Mouse (Mus musculus): ENCODE data around the gene Eml1. TPM values are rescaled to one million over a fixed set of nuclear protein-coding genes. Genes with fewer than 3 reads are reported as not detected.

The Eml1 gene
- total RNA-seq, 1 experiment: 4.2 TPM

DNA sequence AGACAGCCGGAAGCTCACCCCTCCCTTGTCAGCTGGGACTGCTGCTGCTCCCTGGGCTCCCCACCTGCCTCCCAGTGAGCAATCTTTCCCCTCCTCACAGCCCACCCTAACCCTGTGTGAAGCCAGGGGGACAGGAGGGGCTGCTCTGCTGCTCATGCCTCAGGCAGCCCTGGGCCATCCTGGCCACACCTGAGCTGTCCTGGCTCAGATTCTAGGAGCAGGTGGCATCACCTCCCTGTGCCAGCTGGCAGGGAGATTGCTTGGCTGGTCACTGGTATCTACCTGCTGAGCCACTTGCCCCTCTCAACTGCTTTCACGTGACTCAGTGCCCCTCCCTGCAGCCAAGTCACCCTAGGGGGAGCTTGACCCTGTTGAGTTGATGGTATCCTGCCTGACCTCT, 16.5 kb upstream of the Eml1 start:
- DNase-seq (ENCODE audit: low read depth, low spot score): no peak
- no peak overlapping the region for H3K4me3 ChIP-seq (ENCODE audit: insufficient read depth in 1 of 2, low read depth in 1 of 2, low read length in 2 of 2, poor library complexity in 1 of 2, severe bottlenecking in 1 of 2)
- H3K36me3 ChIP-seq (ENCODE audit: control insufficient read depth, insufficient read depth, low read length, poor library complexity, severe bottlenecking): no peaks in the 10 kb centered on the region
- no peaks in the 10 kb centered on the region for H3K9me3 ChIP-seq (ENCODE audit: control insufficient read depth, insufficient read depth, low read depth, low read length)
- in situ Hi-C loops (cut with MboI; ENCODE audit: low sequenced_read_pairs in 2 of 2, unreplicated experiment in 2 of 2): loop anchor here in 1 of 2 experiments (25.0 kb wide), 1 partner anchor 133 kb away; no protein-coding TSS in a partner anchor
- no peak overlapping the region for H3K27ac ChIP-seq (ENCODE audit: insufficient read depth, low read depth, low read length, poor library complexity, severe bottlenecking)
- TF ChIP-seq ZNF384 (IDR thresholded peaks at IDR 0.05; ENCODE audit: low read depth, low read length) (no peak), CHD2 (IDR thresholded peaks at IDR 0.05; ENCODE audit: low read depth, low read length) (no peak), ZC3H11A (IDR thresholded peaks at IDR 0.05; ENCODE audit: borderline replicate concordance, low read depth, low read length) (no peak), HCFC1 (IDR thresholded peaks at IDR 0.05; ENCODE audit: borderline replicate concordance, insufficient read depth, low read length) (no peak), MAFK (IDR thresholded peaks at IDR 0.05; ENCODE audit: insufficient read depth, low read depth, low read length) (no peak)
- H3K9ac ChIP-seq (ENCODE audit: insufficient read depth, low read depth, low read length, poor library complexity, severe bottlenecking): no peak overlapping the region
- H3K4me1 ChIP-seq (ENCODE audit: control insufficient read depth in 2 of 2, insufficient read depth in 2 of 2, low read length in 2 of 2, poor library complexity in 1 of 2): no peaks in the 10 kb centered on the region

DNA sequence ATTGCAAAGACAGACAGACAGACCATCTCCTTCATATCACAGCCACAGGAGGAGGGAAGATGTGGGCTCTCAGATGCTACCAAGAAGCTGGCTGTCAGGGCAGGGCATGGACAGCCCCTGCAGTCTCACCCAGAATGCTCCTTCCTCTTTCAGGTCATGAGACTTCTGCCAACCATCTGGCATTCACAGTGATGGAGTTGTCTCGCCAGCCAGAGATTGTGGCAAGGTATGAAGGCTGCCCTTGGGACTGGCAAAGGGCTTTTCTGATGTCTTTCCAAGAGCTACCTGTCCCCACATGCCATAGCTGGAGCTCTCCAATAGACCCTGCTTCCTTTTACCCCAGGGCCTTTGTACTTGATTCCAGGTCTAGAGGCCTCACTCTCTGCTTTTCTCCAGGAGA, 15.5 kb upstream of the Eml1 start:
- no peaks in the 10 kb centered on the region for H3K9me3 ChIP-seq (ENCODE audit: control insufficient read depth, insufficient read depth, low read depth, low read length)
- no peaks in the 10 kb centered on the region for H3K4me1 ChIP-seq (ENCODE audit: control insufficient read depth in 2 of 2, insufficient read depth in 2 of 2, low read length in 2 of 2, poor library complexity in 1 of 2)
- H3K4me3 ChIP-seq (ENCODE audit: insufficient read depth in 1 of 2, low read depth in 1 of 2, low read length in 2 of 2, poor library complexity in 1 of 2, severe bottlenecking in 1 of 2): no peak overlapping the region
- DNase-seq (ENCODE audit: low read depth, low spot score): no peak
- no peak overlapping the region for H3K9ac ChIP-seq (ENCODE audit: insufficient read depth, low read depth, low read length, poor library complexity, severe bottlenecking)
- TF ChIP-seq CHD2 (IDR thresholded peaks at IDR 0.05; ENCODE audit: low read depth, low read length): no peak
- no peak for TF ChIP-seq HCFC1 (IDR thresholded peaks at IDR 0.05; ENCODE audit: borderline replicate concordance, insufficient read depth, low read length)
- no peak for TF ChIP-seq ZC3H11A (IDR thresholded peaks at IDR 0.05; ENCODE audit: borderline replicate concordance, low read depth, low read length)
- no peak for TF ChIP-seq ZNF384 (IDR thresholded peaks at IDR 0.05; ENCODE audit: low read depth, low read length)
- TF ChIP-seq MAFK (IDR thresholded peaks at IDR 0.05; ENCODE audit: insufficient read depth, low read depth, low read length): no peak
- H3K36me3 ChIP-seq (ENCODE audit: control insufficient read depth, insufficient read depth, low read length, poor library complexity, severe bottlenecking): no peaks in the 10 kb centered on the region
- H3K27ac ChIP-seq (ENCODE audit: insufficient read depth, low read depth, low read length, poor library complexity, severe bottlenecking): no peak overlapping the region
- in situ Hi-C loops (cut with MboI; ENCODE audit: low sequenced_read_pairs in 2 of 2, unreplicated experiment in 2 of 2): loop anchor here in 1 of 2 experiments (25.0 kb wide), 1 partner anchor 132 kb away; no protein-coding TSS in a partner anchor

DNA sequence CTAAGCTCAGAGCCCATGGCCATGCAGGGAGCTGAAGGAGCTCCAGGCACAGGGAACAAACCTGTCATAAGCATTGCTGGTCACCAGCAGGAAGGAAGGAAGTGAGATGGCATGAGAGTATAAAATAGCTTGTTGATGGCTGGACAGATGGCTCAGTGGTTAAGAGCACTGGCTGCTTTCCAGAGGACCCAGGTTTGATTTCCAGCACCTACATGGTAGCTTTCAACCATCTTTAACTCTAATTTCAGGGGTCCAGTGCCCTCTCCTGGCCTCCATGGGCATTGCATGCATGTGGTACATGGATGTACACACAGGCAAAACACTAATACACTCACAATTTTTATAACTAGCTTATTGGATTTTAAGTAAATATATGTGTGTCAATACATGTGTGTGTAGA, 14.8 kb upstream of the Eml1 start:
- no peaks in the 10 kb centered on the region for H3K9me3 ChIP-seq (ENCODE audit: control insufficient read depth, insufficient read depth, low read depth, low read length)
- no peak for DNase-seq (ENCODE audit: low read depth, low spot score)
- no peak overlapping the region for H3K4me3 ChIP-seq (ENCODE audit: insufficient read depth in 1 of 2, low read depth in 1 of 2, low read length in 2 of 2, poor library complexity in 1 of 2, severe bottlenecking in 1 of 2)
- H3K27ac ChIP-seq (ENCODE audit: insufficient read depth, low read depth, low read length, poor library complexity, severe bottlenecking): no peak overlapping the region
- H3K9ac ChIP-seq (ENCODE audit: insufficient read depth, low read depth, low read length, poor library complexity, severe bottlenecking): no peak overlapping the region
- H3K4me1 ChIP-seq (ENCODE audit: control insufficient read depth in 2 of 2, insufficient read depth in 2 of 2, low read length in 2 of 2, poor library complexity in 1 of 2): no peaks in the 10 kb centered on the region
- in situ Hi-C loops (cut with MboI; ENCODE audit: low sequenced_read_pairs in 2 of 2, unreplicated experiment in 2 of 2): loop anchor here in 1 of 2 experiments (25.0 kb wide), 1 partner anchor 131 kb away; no protein-coding TSS in a partner anchor
- TF ChIP-seq HCFC1 (IDR thresholded peaks at IDR 0.05; ENCODE audit: borderline replicate concordance, insufficient read depth, low read length) (no peak), MAFK (IDR thresholded peaks at IDR 0.05; ENCODE audit: insufficient read depth, low read depth, low read length) (no peak), ZC3H11A (IDR thresholded peaks at IDR 0.05; ENCODE audit: borderline replicate concordance, low read depth, low read length) (no peak), CHD2 (IDR thresholded peaks at IDR 0.05; ENCODE audit: low read depth, low read length) (no peak), ZNF384 (IDR thresholded peaks at IDR 0.05; ENCODE audit: low read depth, low read length) (no peak)
- H3K36me3 ChIP-seq (ENCODE audit: control insufficient read depth, insufficient read depth, low read length, poor library complexity, severe bottlenecking): no peaks in the 10 kb centered on the region

DNA sequence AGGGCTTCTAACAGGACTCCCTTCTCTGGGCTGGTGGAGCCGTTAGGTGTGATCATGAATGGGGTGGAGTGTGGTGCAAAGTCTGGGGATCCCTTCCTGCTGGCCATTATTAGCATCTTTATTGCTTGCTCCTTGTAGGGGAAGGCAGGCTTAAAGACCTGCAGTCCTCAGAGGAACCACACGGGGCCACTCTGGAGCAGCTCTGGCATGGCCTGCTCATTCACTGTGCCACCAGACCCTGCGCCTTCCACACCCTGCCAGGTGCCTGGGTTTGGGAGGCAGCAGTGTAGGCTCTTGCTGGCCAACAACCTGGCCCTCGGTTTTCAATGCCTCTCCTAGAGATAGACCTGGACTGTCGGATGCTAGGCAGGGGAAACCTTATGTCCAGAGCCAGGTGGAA, 7.0 kb upstream of the Eml1 start:
- H3K9me3 ChIP-seq (ENCODE audit: control insufficient read depth, insufficient read depth, low read depth, low read length): no peaks in the 10 kb centered on the region
- no peak overlapping the region for H3K9ac ChIP-seq (ENCODE audit: insufficient read depth, low read depth, low read length, poor library complexity, severe bottlenecking)
- peaks cover 0 to 11% of the 10 kb centered on the region in 2 experiments; a peak in 1 of 4 replicates for H3K4me1 ChIP-seq (ENCODE audit: control insufficient read depth in 2 of 2, insufficient read depth in 2 of 2, low read length in 2 of 2, poor library complexity in 1 of 2)
- H3K27ac ChIP-seq (ENCODE audit: insufficient read depth, low read depth, low read length, poor library complexity, severe bottlenecking): no peak overlapping the region
- in situ Hi-C loops (cut with MboI; ENCODE audit: low sequenced_read_pairs in 2 of 2, unreplicated experiment in 2 of 2): loop anchor here in 1 of 2 experiments (25.0 kb wide), 1 partner anchor 124 kb away; no protein-coding TSS in a partner anchor
- DNase-seq (ENCODE audit: low read depth, low spot score): peak; percentile 54
- H3K36me3 ChIP-seq (ENCODE audit: control insufficient read depth, insufficient read depth, low read length, poor library complexity, severe bottlenecking): no peaks in the 10 kb centered on the region
- TF ChIP-seq HCFC1 (IDR thresholded peaks at IDR 0.05; ENCODE audit: borderline replicate concordance, insufficient read depth, low read length): peak; percentile 29; the same call in 1 of the 2 replicates
- TF ChIP-seq ZNF384 (IDR thresholded peaks at IDR 0.05; ENCODE audit: low read depth, low read length): no peak
- TF ChIP-seq ZC3H11A (IDR thresholded peaks at IDR 0.05; ENCODE audit: borderline replicate concordance, low read depth, low read length): 0 out of 2 replicates have a peak, but pooled peaks have one; percentile 35
- H3K4me3 ChIP-seq (ENCODE audit: insufficient read depth in 1 of 2, low read depth in 1 of 2, low read length in 2 of 2, poor library complexity in 1 of 2, severe bottlenecking in 1 of 2): no peak overlapping the region
